Mouse (Mus musculus) liver, embryonic 14.5 days (tissue): Measurements from ENCODE around the gene Grid2. TPM values are rescaled to one million over a fixed set of nuclear protein-coding genes. Genes with fewer than 3 reads are reported as not detected.
A peak's percentile ranks its signal among the peaks of the same experiment; 100 is the strongest.

Experiments used
- ATAC-seq: fragments of 200-750 bp; cut with Nextera tagmentation; 2 replicates; pipeline ENCODE4 v1.8.0; 2017; ENCODE audit warnings: moderate number of reproducible peaks, mild to moderate bottlenecking, moderate library complexity; ENCODE audit not compliant: insufficient read depth
- DNase-seq, 3 experiments: peaks; one replicate each; pipeline ENCODE4 v3.0.0-alpha.2; 2012 to 2013; ENCODE audit warnings: low read depth in 3 of 3, low spot score in 3 of 3
- H3K27ac ChIP-seq: fragments of 300-500 bp; sonication (generic); 2 replicates; pipeline ENCODE4 v1.5.1; 2014; ENCODE audit warnings: moderate library complexity, mild to moderate bottlenecking, control low read depth, inconsistent platforms
- H3K27me3 ChIP-seq: fragments of 300-500 bp; sonication (generic); 2 replicates; pipeline ENCODE4 v1.6.1; 2014; ENCODE audit warnings: mild to moderate bottlenecking, low read length, moderate library complexity; ENCODE audit not compliant: control insufficient read depth, insufficient read depth
- H3K36me3 ChIP-seq: fragments of 300-500 bp; sonication (generic); replicated peaks from 2 replicates; pipeline ENCODE4 v1.6.1; 2014; ENCODE audit warnings: low read depth; ENCODE audit not compliant: control insufficient read depth, insufficient read depth
- H3K4me1 ChIP-seq, 2 experiments: fragments of 200-500 bp in 1 of 2; fragments of 300-500 bp in 1 of 2; sonication (generic) in 1 of 2; replicated peaks; 2 replicates each; pipeline ENCODE4 v1.6.1; 2012 to 2014; ENCODE audit warnings: antibody characterized with exemption in 1 of 2, inconsistent platforms in 1 of 2, low read length in 1 of 2; ENCODE audit not compliant: control insufficient read depth in 2 of 2, insufficient read depth in 2 of 2
- H3K4me2 ChIP-seq: fragments of 300-500 bp; sonication (generic); 2 replicates; pipeline ENCODE4 v1.6.1; 2014; ENCODE audit warnings: low read depth, mild to moderate bottlenecking, control low read depth, moderate library complexity
- H3K4me3 ChIP-seq, 2 experiments: fragments of 200-500 bp in 1 of 2; fragments of 300-500 bp in 1 of 2; sonication (generic) in 1 of 2; 2 replicates each; pipeline ENCODE4 v1.5.1; 2012 to 2014; ENCODE audit warnings: low read depth in 2 of 2, low read length in 2 of 2, mild to moderate bottlenecking in 2 of 2, control low read depth in 1 of 2, inconsistent platforms in 1 of 2, moderate library complexity in 1 of 2; ENCODE audit not compliant: insufficient read depth in 1 of 2
- H3K9ac ChIP-seq: fragments of 300-500 bp; sonication (generic); replicated peaks from 2 replicates; pipeline ENCODE4 v1.6.1; 2014; ENCODE audit warnings: mild to moderate bottlenecking, control low read depth, moderate library complexity
- H3K9me3 ChIP-seq: fragments of 300-500 bp; sonication (generic); 2 replicates; pipeline ENCODE4 v1.6.1; 2016; ENCODE audit warnings: low read length, mixed read lengths; ENCODE audit not compliant: control insufficient read depth
- CTCF ChIP-seq: IDR thresholded peaks from 2 replicates; pipeline ENCODE4 v1.5.1; 2016; ENCODE audit warnings: antibody characterized with exemption, low read depth, control low read depth
- EP300 ChIP-seq: IDR thresholded peaks from 2 replicates; pipeline ENCODE4 v1.6.1; 2016; ENCODE audit warnings: antibody characterized with exemption, low read depth
- WGBS: fragments of 180-500 bp; shearing (Covaris S2); extraction: QIAGEN DNeasy Blood & Tissue Kit; methylation state at CpG from one replicate; pipeline ENCODE4 v1.1.7; 2014; ENCODE audit not compliant: insufficient replicate concordance; 5-methylcytosine and 5-hydroxymethylcytosine counted together
- polyA plus RNA-seq, 2 experiments: library from polyadenylated mRNA; depleted of rRNA in 1 of 2; stranded (reverse) in 1 of 2; unstranded in 1 of 2; fragments of >200 nt; fragmentation: Nextera tagmentation in 1 of 2; extraction: Ambion mirVana in 1 of 2; gene quantifications; 2 replicates each; pipeline versions ENCODE4 v1.2.1 to v1.2.3; 2012 to 2014

The Grid2 gene
- polyA plus RNA-seq, 2 experiments, result not detected

- no peak for TF ChIP-seq EP300
- no peak for TF ChIP-seq CTCF
- 8% methylated on average over 19 of the region's 19 CpGs for WGBS
- Histone ChIP-seq H3K27me3 (no peaks in the 10 kb centered on the region), H3K9me3 (no peaks in the 10 kb centered on the region), H3K36me3 (no peaks in the 10 kb centered on the region), H3K9ac (no peak overlapping the region), H3K4me2 (no peak overlapping the region), H3K4me3 (no peak overlapping the region), H3K4me1 (no peaks in the 10 kb centered on the region), H3K27ac (no peak overlapping the region)
- ATAC-seq (no peak), DNase-seq (no peak)
Observed at GRCm38 (mm10) chr6:64688181-64688944, 1432.7 kb downstream of the Grid2 start.

GRCm38 (mm10) chr6:64694688-64695087, 1439.0 kb downstream of the Grid2 start:
- TF ChIP-seq CTCF (no peak), EP300 (no peak)
- 46% methylated on average over 7 of the region's 7 CpGs for WGBS

GRCm38 (mm10) chr6:64703659-64704058, 1448.0 kb downstream of the Grid2 start:
- Histone ChIP-seq H3K4me3 (no peak overlapping the region), H3K36me3 (no peaks in the 10 kb centered on the region), H3K27ac (no peak overlapping the region), H3K9ac (no peak overlapping the region), H3K4me1 (no peaks in the 10 kb centered on the region), H3K4me2 (no peak overlapping the region), H3K27me3 (no peaks in the 10 kb centered on the region), H3K9me3 (no peaks in the 10 kb centered on the region)
- TF ChIP-seq CTCF, result no peak
- no peak for TF ChIP-seq EP300
- ATAC-seq (no peak), DNase-seq (no peak)
- 57% methylated on average over 2 of the region's 2 CpGs for WGBS

More at GRCm38 (mm10) chr6:64694688-64695087, 1439.0 kb downstream of the Grid2 start:
- Histone ChIP-seq H3K4me2 (no peak overlapping the region), H3K27me3 (no peaks in the 10 kb centered on the region), H3K36me3 (no peaks in the 10 kb centered on the region), H3K9me3 (no peaks in the 10 kb centered on the region), H3K27ac (no peak overlapping the region), H3K4me3 (no peak overlapping the region), H3K9ac (no peak overlapping the region), H3K4me1 (no peaks in the 10 kb centered on the region)
- ATAC-seq, result no peak
- no peak for DNase-seq

GRCm38 (mm10) chr6:64727751-64728403, 1472.2 kb downstream of the Grid2 start:
- H3K4me1 ChIP-seq, result no peaks in the 10 kb centered on the region
- H3K27me3 ChIP-seq, result peaks cover 56% of the 10 kb centered on the region
- no peak overlapping the region for H3K9ac ChIP-seq
- H3K27ac ChIP-seq, result no peak overlapping the region
- 2% methylated on average over 29 of the region's 29 CpGs for WGBS
- H3K9me3 ChIP-seq, result no peaks in the 10 kb centered on the region
- peak overlapping the region in 1 of 2 experiments; percentile 24; a peak in 1 of 4 replicates for H3K4me3 ChIP-seq
- ATAC-seq, result 0 out of 2 replicates have a peak, but pooled peaks have one; percentile 23
- TF ChIP-seq EP300 (no peak), CTCF (no peak)
- H3K4me2 ChIP-seq, result peak overlapping the region; percentile 47
- no peaks in the 10 kb centered on the region for H3K36me3 ChIP-seq
- peak in 1 of 3 experiments; percentile 2 for DNase-seq
